Mouse (Mus musculus): ENCODE data around the gene Gpatch4. TPM values are rescaled to one million over a fixed set of nuclear protein-coding genes. Genes with fewer than 3 reads are reported as not detected.
A peak's percentile ranks its signal among the peaks of the same experiment; 100 is the strongest.

The Gpatch4 gene
- polyA plus RNA-seq, 1 experiment from 2014 or later = 14.3 TPM

GRCm38 (mm10) chr3:88090106-88090505, 47.2 kb downstream of the Gpatch4 start:
- no peak for DNase-seq
- Histone ChIP-seq H3K4me2 (ENCODE audit: low read depth, low read length) (no peak overlapping the region), H3K9me3 (ENCODE audit: low read length) (no peaks in the 10 kb centered on the region), H3K9ac (replicated peaks) (no peak overlapping the region), H3K27me3 (ENCODE audit: insufficient read depth, low read length) (no peaks in the 10 kb centered on the region), H3K4me1 (ENCODE audit: insufficient read depth) (no peaks in the 10 kb centered on the region), H3K36me3 (replicated peaks; ENCODE audit: insufficient read depth, low read length) (peaks cover 20% of the 10 kb centered on the region), H3K4me3 (ENCODE audit: low read depth, low read length) (no peak overlapping the region), H3K27ac (ENCODE audit: low read depth) (no peak overlapping the region)
- WGBS (ENCODE audit: insufficient replicate concordance) = 83% methylated on average over 7 of the region's 7 CpGs
- TF ChIP-seq EP300 (IDR thresholded peaks at IDR 0.05; ENCODE audit: low read depth) (no peak), CTCF (IDR thresholded peaks at IDR 0.05; ENCODE audit: low read depth) (no peak)
- ATAC-seq = no peak

GRCm38 (mm10) chr3:88090616-88091015, 47.7 kb downstream of the Gpatch4 start:
- H3K9ac ChIP-seq (replicated peaks) = no peak overlapping the region
- no peak for TF ChIP-seq CTCF (IDR thresholded peaks at IDR 0.05; ENCODE audit: low read depth)
- TF ChIP-seq EP300 (IDR thresholded peaks at IDR 0.05; ENCODE audit: low read depth) = no peak
- no peaks in the 10 kb centered on the region for H3K4me1 ChIP-seq (ENCODE audit: insufficient read depth)
- H3K36me3 ChIP-seq (replicated peaks; ENCODE audit: insufficient read depth, low read length) = peaks cover 20% of the 10 kb centered on the region
- no peaks in the 10 kb centered on the region for H3K27me3 ChIP-seq (ENCODE audit: insufficient read depth, low read length)
- no peaks in the 10 kb centered on the region for H3K9me3 ChIP-seq (ENCODE audit: low read length)
- ATAC-seq = no peak
- no peak overlapping the region for H3K27ac ChIP-seq (ENCODE audit: low read depth)
- no peak for DNase-seq
- H3K4me3 ChIP-seq (ENCODE audit: low read depth, low read length) = no peak overlapping the region
- WGBS (ENCODE audit: insufficient replicate concordance) = 94% methylated on average over 6 of the region's 6 CpGs
- H3K4me2 ChIP-seq (ENCODE audit: low read depth, low read length) = no peak overlapping the region

GRCm38 (mm10) chr3:88094126-88094525, 51.2 kb downstream of the Gpatch4 start:
- 89% methylated on average over 5 of the region's 5 CpGs for WGBS (ENCODE audit: insufficient replicate concordance)
- H3K4me1 ChIP-seq (ENCODE audit: insufficient read depth) = no peaks in the 10 kb centered on the region
- peaks cover 14% of the 10 kb centered on the region for H3K36me3 ChIP-seq (replicated peaks; ENCODE audit: insufficient read depth, low read length)
- TF ChIP-seq CTCF (IDR thresholded peaks at IDR 0.05; ENCODE audit: low read depth) = no peak
- TF ChIP-seq EP300 (IDR thresholded peaks at IDR 0.05; ENCODE audit: low read depth) = no peak
- no peaks in the 10 kb centered on the region for H3K27me3 ChIP-seq (ENCODE audit: insufficient read depth, low read length)
- H3K27ac ChIP-seq (ENCODE audit: low read depth) = no peak overlapping the region
- no peak overlapping the region for H3K4me2 ChIP-seq (ENCODE audit: low read depth, low read length)
- H3K4me3 ChIP-seq (ENCODE audit: low read depth, low read length) = no peak overlapping the region
- no peak for DNase-seq
- no peak overlapping the region for H3K9ac ChIP-seq (replicated peaks)
- ATAC-seq = no peak
- no peaks in the 10 kb centered on the region for H3K9me3 ChIP-seq (ENCODE audit: low read length)

GRCm38 (mm10) chr3:88097666-88098065, 54.8 kb downstream of the Gpatch4 start:
- TF ChIP-seq EP300 (IDR thresholded peaks at IDR 0.05; ENCODE audit: low read depth) = no peak
- no peak for TF ChIP-seq CTCF (IDR thresholded peaks at IDR 0.05; ENCODE audit: low read depth)
- H3K36me3 ChIP-seq (replicated peaks; ENCODE audit: insufficient read depth, low read length) = peaks cover 15% of the 10 kb centered on the region
- no peak overlapping the region for H3K4me3 ChIP-seq (ENCODE audit: low read depth, low read length)
- no peak for DNase-seq
- H3K4me1 ChIP-seq (ENCODE audit: insufficient read depth) = no peaks in the 10 kb centered on the region
- H3K27ac ChIP-seq (ENCODE audit: low read depth) = no peak overlapping the region
- 70% methylated on average over 6 of the region's 6 CpGs for WGBS (ENCODE audit: insufficient replicate concordance)
- no peak for ATAC-seq
- H3K27me3 ChIP-seq (ENCODE audit: insufficient read depth, low read length) = no peaks in the 10 kb centered on the region
- H3K4me2 ChIP-seq (ENCODE audit: low read depth, low read length) = no peak overlapping the region
- no peak overlapping the region for H3K9ac ChIP-seq (replicated peaks)
- H3K9me3 ChIP-seq (ENCODE audit: low read length) = no peaks in the 10 kb centered on the region

GRCm38 (mm10) chr3:88100251-88100650, 57.3 kb downstream of the Gpatch4 start:
- 61% methylated on average over 3 of the region's 3 CpGs for WGBS (ENCODE audit: insufficient replicate concordance)
- peaks cover 13% of the 10 kb centered on the region for H3K36me3 ChIP-seq (replicated peaks; ENCODE audit: insufficient read depth, low read length)
- H3K9me3 ChIP-seq (ENCODE audit: low read length) = no peaks in the 10 kb centered on the region
- TF ChIP-seq CTCF (IDR thresholded peaks at IDR 0.05; ENCODE audit: low read depth) = no peak
- no peak for TF ChIP-seq EP300 (IDR thresholded peaks at IDR 0.05; ENCODE audit: low read depth)
- ATAC-seq (no peak), DNase-seq (no peak)
- H3K27me3 ChIP-seq (ENCODE audit: insufficient read depth, low read length) = no peaks in the 10 kb centered on the region
- H3K27ac ChIP-seq (ENCODE audit: low read depth) = no peak overlapping the region
- no peak overlapping the region for H3K4me3 ChIP-seq (ENCODE audit: low read depth, low read length)
- no peaks in the 10 kb centered on the region for H3K4me1 ChIP-seq (ENCODE audit: insufficient read depth)
- H3K4me2 ChIP-seq (ENCODE audit: low read depth, low read length) = no peak overlapping the region
- H3K9ac ChIP-seq (replicated peaks) = no peak overlapping the region

- ATAC-seq (no peak), DNase-seq (no peak)
- H3K36me3 ChIP-seq (replicated peaks; ENCODE audit: insufficient read depth, low read length) = peaks cover 13% of the 10 kb centered on the region
- H3K9ac ChIP-seq (replicated peaks) = no peak overlapping the region
- no peak overlapping the region for H3K4me3 ChIP-seq (ENCODE audit: low read depth, low read length)
- H3K9me3 ChIP-seq (ENCODE audit: low read length) = no peaks in the 10 kb centered on the region
- WGBS (ENCODE audit: insufficient replicate concordance) = 68% methylated on average over 7 of the region's 7 CpGs
- H3K27ac ChIP-seq (ENCODE audit: low read depth) = no peak overlapping the region
- no peak overlapping the region for H3K4me2 ChIP-seq (ENCODE audit: low read depth, low read length)
- H3K4me1 ChIP-seq (ENCODE audit: insufficient read depth) = no peaks in the 10 kb centered on the region
- H3K27me3 ChIP-seq (ENCODE audit: insufficient read depth, low read length) = no peaks in the 10 kb centered on the region
- TF ChIP-seq EP300 (IDR thresholded peaks at IDR 0.05; ENCODE audit: low read depth) (no peak), CTCF (IDR thresholded peaks at IDR 0.05; ENCODE audit: low read depth) (no peak)
These were observed 58.8 kb downstream of the Gpatch4 start for GRCm38 (mm10) chr3:88101736-88102135.

GRCm38 (mm10) chr3:88102196-88102595, 59.3 kb downstream of the Gpatch4 start:
- no peak overlapping the region for H3K4me2 ChIP-seq (ENCODE audit: low read depth, low read length)
- no peaks in the 10 kb centered on the region for H3K27me3 ChIP-seq (ENCODE audit: insufficient read depth, low read length)
- H3K4me3 ChIP-seq (ENCODE audit: low read depth, low read length) = no peak overlapping the region
- H3K9me3 ChIP-seq (ENCODE audit: low read length) = no peaks in the 10 kb centered on the region
- peak; percentile 41 for ATAC-seq
- peaks cover 13% of the 10 kb centered on the region for H3K36me3 ChIP-seq (replicated peaks; ENCODE audit: insufficient read depth, low read length)
- H3K27ac ChIP-seq (ENCODE audit: low read depth) = peak overlapping the region; percentile 72
- DNase-seq = no peak
- 65% methylated on average over 6 of the region's 6 CpGs for WGBS (ENCODE audit: insufficient replicate concordance)
- TF ChIP-seq EP300 (IDR thresholded peaks at IDR 0.05; ENCODE audit: low read depth) = no peak
- no peak overlapping the region for H3K9ac ChIP-seq (replicated peaks)
- no peaks in the 10 kb centered on the region for H3K4me1 ChIP-seq (ENCODE audit: insufficient read depth)

Data from liver, postnatal 0 days (tissue).